Mouse (Mus musculus): ENCODE results near the gene Vgll4. TPM values are rescaled to one million over a fixed set of nuclear protein-coding genes. Genes with fewer than 3 reads are reported as not detected.

The Vgll4 gene
- total and polyA plus RNA-seq, 3 experiments: 34.6 to 73.7 (median 37.3) TPM

- TF ChIP-seq RAD21 (IDR thresholded peaks at IDR 0.05; ENCODE audit: low read depth, low read length) (no peak), JUND (conservative IDR thresholded peaks at IDR 0.05; ENCODE audit: low read depth, low read length) (no peak), CTCF (conservative IDR thresholded peaks at IDR 0.05 in 1 of 2, IDR thresholded peaks at IDR 0.05 in 1 of 2; ENCODE audit: low read depth in 2 of 2, low read length in 2 of 2) (peak in 1 of 2 experiments; percentile 37; a peak in 2 of 4 replicates), SMC3 (IDR thresholded peaks at IDR 0.05; ENCODE audit: low read depth, low read length) (peak; percentile 7; the same call in 1 of the 2 replicates)
- Histone ChIP-seq H3K4me2 (ENCODE audit: insufficient read depth, low read depth, poor library complexity, severe bottlenecking) (no peak overlapping the region), H3K27ac (ENCODE audit: insufficient read depth, low read depth) (no peak overlapping the region), H3K4me1 (ENCODE audit: control insufficient read depth in 1 of 2, insufficient read depth in 2 of 2) (peaks cover 24 to 54% of the 10 kb centered on the region in 2 experiments), H3K79me2 (replicated peaks; ENCODE audit: control insufficient read depth, extremely low read depth, insufficient read depth, poor library complexity, severe bottlenecking) (peaks cover 29% of the 10 kb centered on the region), H3K9me3 (replicated peaks; ENCODE audit: low read length) (peaks cover 9% of the 10 kb centered on the region), H3K9ac (ENCODE audit: insufficient read depth, low read depth) (no peak overlapping the region), H3K27me3 (replicated peaks) (no peaks in the 10 kb centered on the region), H3K4me3 (replicated peaks in 1 of 3; ENCODE audit: low read depth in 2 of 3, low read length in 2 of 3, poor library complexity in 1 of 3) (no peak overlapping the region), H3K36me3 (replicated peaks in 1 of 2; ENCODE audit: control insufficient read depth in 1 of 2, insufficient read depth in 1 of 2, low read length in 1 of 2) (peaks cover 4 to 8% of the 10 kb centered on the region in 2 experiments)
- dilution Hi-C loops (cut with MboI; ENCODE audit: extremely low pct_ligation_motif_present, extremely low pct_unique_long_range_greater_than_20kb, low sequenced_read_pairs) (no loop called here), in situ Hi-C loops (cut with MboI; ENCODE audit: low pct_ligation_motif_present, low pct_unique_long_range_greater_than_20kb, low sequenced_read_pairs) (loop anchor here (25.0 kb wide), 1 partner anchor 335 kb away; the partner anchor contains the start of gene Timp4)
- no peak for DNase-seq (ENCODE audit: extremely low read depth)
These were observed 42.4 kb downstream of the Vgll4 start for GRCm38 (mm10) chr6:114927400-114927799.

DNA sequence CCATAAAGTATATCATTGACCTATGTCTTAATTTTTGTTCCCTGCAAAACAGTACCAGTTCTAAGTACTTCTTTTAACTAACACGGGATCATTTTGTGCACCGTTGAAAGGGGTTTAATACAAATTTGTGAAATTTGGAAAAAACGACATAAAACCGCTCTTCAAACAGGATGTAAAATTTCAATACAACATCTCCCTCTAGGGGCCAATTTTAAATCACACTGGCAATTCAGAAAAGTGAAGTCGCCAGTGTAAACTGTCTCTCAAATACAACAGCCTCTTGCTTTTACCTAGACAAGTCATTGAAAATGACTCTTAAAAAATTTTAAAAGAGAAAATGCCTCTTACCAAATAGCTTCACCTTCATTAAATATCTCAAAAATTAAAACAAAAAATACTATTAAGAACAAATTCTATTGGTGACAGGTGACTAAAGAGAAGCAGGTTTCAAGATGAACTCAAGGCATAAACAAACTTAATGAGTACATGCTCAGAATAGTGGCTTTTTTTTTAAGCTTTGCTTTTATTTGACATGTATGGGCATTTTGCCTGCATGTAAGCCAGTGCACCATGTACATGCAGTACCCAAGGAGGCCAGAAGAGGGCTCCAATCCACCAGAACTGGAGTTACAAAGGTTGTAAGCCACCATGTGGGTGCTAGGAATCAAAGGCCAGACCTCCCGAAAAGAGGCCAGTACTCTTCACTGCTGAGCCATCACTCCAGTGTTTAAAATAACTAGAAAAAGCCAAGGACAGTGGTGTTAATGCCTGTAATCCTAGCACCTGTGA, 43.2 kb downstream of the Vgll4 start:
- dilution Hi-C loops (cut with MboI; ENCODE audit: extremely low pct_ligation_motif_present, extremely low pct_unique_long_range_greater_than_20kb, low sequenced_read_pairs) (no loop called here), in situ Hi-C loops (cut with MboI; ENCODE audit: low pct_ligation_motif_present, low pct_unique_long_range_greater_than_20kb, low sequenced_read_pairs) (loop anchor here (25.0 kb wide), 1 partner anchor 336 kb away; the partner anchor contains the start of gene Timp4)
- peak; percentile 58 for DNase-seq (ENCODE audit: extremely low read depth)
- Histone ChIP-seq H3K79me2 (replicated peaks; ENCODE audit: control insufficient read depth, extremely low read depth, insufficient read depth, poor library complexity, severe bottlenecking) (peaks cover 30% of the 10 kb centered on the region), H3K4me2 (ENCODE audit: insufficient read depth, low read depth, poor library complexity, severe bottlenecking) (no peak overlapping the region), H3K36me3 (replicated peaks in 1 of 2; ENCODE audit: control insufficient read depth in 1 of 2, insufficient read depth in 1 of 2, low read length in 1 of 2) (peaks cover 4 to 8% of the 10 kb centered on the region in 2 experiments), H3K9ac (ENCODE audit: insufficient read depth, low read depth) (no peak overlapping the region), H3K4me3 (replicated peaks in 1 of 3; ENCODE audit: low read depth in 2 of 3, low read length in 2 of 3, poor library complexity in 1 of 3) (no peak overlapping the region), H3K27ac (ENCODE audit: insufficient read depth, low read depth) (no peak overlapping the region), H3K4me1 (ENCODE audit: control insufficient read depth in 1 of 2, insufficient read depth in 2 of 2) (peaks cover 16 to 46% of the 10 kb centered on the region in 2 experiments), H3K27me3 (replicated peaks) (no peaks in the 10 kb centered on the region), H3K9me3 (replicated peaks; ENCODE audit: low read length) (peaks cover 9% of the 10 kb centered on the region)
- TF ChIP-seq RAD21 (IDR thresholded peaks at IDR 0.05; ENCODE audit: low read depth, low read length): peak; percentile 72
- peak; percentile 29 to 65; a peak in 3 of 4 replicates for TF ChIP-seq CTCF (conservative IDR thresholded peaks at IDR 0.05 in 1 of 2, IDR thresholded peaks at IDR 0.05 in 1 of 2; ENCODE audit: low read depth in 2 of 2, low read length in 2 of 2)
- no peak for TF ChIP-seq USF2 (conservative IDR thresholded peaks at IDR 0.05; ENCODE audit: low read depth, low read length)
- peak; percentile 59 for TF ChIP-seq SMC3 (IDR thresholded peaks at IDR 0.05; ENCODE audit: low read depth, low read length)

GRCm38 (mm10) chr6:114925196-114925595, 44.6 kb downstream of the Vgll4 start:
- H3K79me2 ChIP-seq (replicated peaks; ENCODE audit: control insufficient read depth, extremely low read depth, insufficient read depth, poor library complexity, severe bottlenecking): peaks cover 43% of the 10 kb centered on the region
- H3K4me1 ChIP-seq (ENCODE audit: control insufficient read depth in 1 of 2, insufficient read depth in 2 of 2): peaks cover 9 to 32% of the 10 kb centered on the region in 2 experiments
- peaks cover 9% of the 10 kb centered on the region for H3K9me3 ChIP-seq (replicated peaks; ENCODE audit: low read length)
- no peak overlapping the region for H3K4me3 ChIP-seq (replicated peaks in 1 of 3; ENCODE audit: low read depth in 2 of 3, low read length in 2 of 3, poor library complexity in 1 of 3)
- DNase-seq (ENCODE audit: extremely low read depth): no peak
- TF ChIP-seq CTCF (conservative IDR thresholded peaks at IDR 0.05 in 1 of 2, IDR thresholded peaks at IDR 0.05 in 1 of 2; ENCODE audit: low read depth in 2 of 2, low read length in 2 of 2) (no peak), ETS1 (conservative IDR thresholded peaks at IDR 0.05; ENCODE audit: low read depth, low read length) (no peak), CHD1 (IDR thresholded peaks at IDR 0.05; ENCODE audit: low read depth, low read length) (no peak), POLR2AphosphoS2 (IDR thresholded peaks at IDR 0.05; ENCODE audit: low read depth, low read length) (no peak), TCF12 (IDR thresholded peaks at IDR 0.05; ENCODE audit: low read depth, low read length) (no peak), MXI1 (IDR thresholded peaks at IDR 0.05; ENCODE audit: low read depth, low read length) (no peak), SMC3 (IDR thresholded peaks at IDR 0.05; ENCODE audit: low read depth, low read length) (no peak), PAX5 (IDR thresholded peaks at IDR 0.05; ENCODE audit: low read length) (no peak), ZNF384 (IDR thresholded peaks at IDR 0.05; ENCODE audit: low read depth, low read length) (no peak), JUN (IDR thresholded peaks at IDR 0.05; ENCODE audit: insufficient read depth, low read depth, low read length) (no peak), USF2 (conservative IDR thresholded peaks at IDR 0.05; ENCODE audit: low read depth, low read length) (no peak), RCOR1 (conservative IDR thresholded peaks at IDR 0.05; ENCODE audit: low read depth, low read length) (no peak), GABPA (IDR thresholded peaks at IDR 0.05; ENCODE audit: insufficient replicate concordance, low read depth, low read length) (no peak), MEF2A (IDR thresholded peaks at IDR 0.05; ENCODE audit: borderline replicate concordance, low read depth, low read length) (no peak), IRF4 (IDR thresholded peaks at IDR 0.05; ENCODE audit: low read depth, low read length) (no peak)
- no peaks in the 10 kb centered on the region for H3K27me3 ChIP-seq (replicated peaks)
- dilution Hi-C loops (cut with MboI; ENCODE audit: extremely low pct_ligation_motif_present, extremely low pct_unique_long_range_greater_than_20kb, low sequenced_read_pairs) (no loop called here), in situ Hi-C loops (cut with MboI; ENCODE audit: low pct_ligation_motif_present, low pct_unique_long_range_greater_than_20kb, low sequenced_read_pairs) (loop anchor here (25.0 kb wide), 1 partner anchor 337 kb away; the partner anchor contains the start of gene Timp4)
- H3K4me2 ChIP-seq (ENCODE audit: insufficient read depth, low read depth, poor library complexity, severe bottlenecking): no peak overlapping the region
- H3K27ac ChIP-seq (ENCODE audit: insufficient read depth, low read depth): no peak overlapping the region
- peaks cover 4 to 8% of the 10 kb centered on the region in 2 experiments for H3K36me3 ChIP-seq (replicated peaks in 1 of 2; ENCODE audit: control insufficient read depth in 1 of 2, insufficient read depth in 1 of 2, low read length in 1 of 2)
- no peak overlapping the region for H3K9ac ChIP-seq (ENCODE audit: insufficient read depth, low read depth)

All from CH12.LX (cell line).